Mouse (Mus musculus): ENCODE results near the gene Slamf9.

- TF ChIP-seq MAX (IDR thresholded peaks at IDR 0.05; ENCODE audit: low read depth) = no peak
- no peak for TF ChIP-seq POLR2A (IDR thresholded peaks at IDR 0.05; ENCODE audit: insufficient read length, low read depth)
Measured at GRCm38 (mm10) chr1:172507001-172507400, 31.8 kb downstream of the Slamf9 start.
